Mouse (Mus musculus) right cerebral cortex, postnatal 10 days (tissue): Measurements from ENCODE around the gene Atp8a1.
"Not testable (repeated sequence)": the region's sequence is repeated elsewhere in the genome, so short reads cannot be mapped to it uniquely, and the experiment has no call there.

Experiments used
- DNase-seq, 2 experiments: peaks; one replicate each; pipeline ENCODE4 v3.0.0; 2021; ENCODE audit warnings: low spot score in 2 of 2

Gene Atp8a1

DNA sequence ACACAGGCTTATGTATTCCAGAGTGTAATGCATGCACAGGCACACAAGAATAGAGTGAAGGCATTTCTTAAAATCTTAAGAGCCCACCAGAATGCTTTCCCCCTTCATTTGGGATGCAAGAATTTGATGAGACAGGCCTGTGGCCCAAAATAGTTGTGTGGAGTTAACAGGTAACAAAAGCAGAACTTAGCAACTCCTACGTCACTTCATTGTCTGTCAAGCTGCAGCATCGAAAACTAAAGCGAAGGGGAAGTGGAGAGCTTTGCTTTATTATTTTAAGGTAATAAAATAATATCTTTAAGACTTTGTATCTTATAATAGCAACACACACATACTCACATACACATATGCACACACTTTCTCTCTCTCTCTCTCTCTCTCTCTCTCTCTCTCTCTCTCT lies 20.3 kb downstream of the Atp8a1 start:
- no peak for DNase-seq

DNA sequence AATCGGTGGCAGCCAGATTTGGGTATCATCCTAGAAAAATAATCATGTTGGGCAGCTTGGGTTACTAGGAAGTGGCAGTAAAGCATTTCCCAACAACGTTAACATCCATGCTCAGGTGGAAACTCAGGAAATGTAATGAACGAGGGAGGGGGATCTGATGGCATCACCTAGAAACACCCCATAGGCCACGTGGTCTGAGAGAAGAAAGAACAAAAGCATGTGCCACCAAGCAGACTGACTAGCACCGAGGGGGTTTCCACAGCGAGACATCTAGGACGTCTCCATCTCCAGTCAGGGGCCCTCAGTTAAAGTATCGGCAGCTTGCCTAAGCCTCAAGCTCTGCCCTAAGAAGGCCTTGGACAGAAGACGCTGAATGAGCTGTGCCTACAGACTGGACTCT lies 21.0 kb downstream of the Atp8a1 start:
- no peak for DNase-seq

DNA sequence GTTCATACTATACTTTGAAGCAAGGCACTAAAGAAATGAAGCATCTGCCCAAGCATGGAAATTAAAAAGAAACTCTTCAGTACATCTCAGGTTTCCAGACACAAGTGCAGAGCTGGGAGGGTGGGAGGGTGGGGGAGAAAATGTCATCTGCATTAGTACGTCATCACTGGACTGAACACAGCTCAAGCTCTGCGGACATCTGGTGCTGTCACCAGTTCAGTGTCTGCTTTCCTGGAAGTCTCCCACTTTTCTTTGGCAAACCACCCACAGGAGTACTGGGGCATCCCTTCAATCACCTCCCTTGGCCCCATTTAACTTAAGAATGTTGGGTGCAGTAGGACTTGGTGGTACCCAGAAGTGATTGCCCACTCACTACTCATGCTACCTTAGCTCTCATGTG lies 22.6 kb downstream of the Atp8a1 start:
- DNase-seq = no peak

DNA sequence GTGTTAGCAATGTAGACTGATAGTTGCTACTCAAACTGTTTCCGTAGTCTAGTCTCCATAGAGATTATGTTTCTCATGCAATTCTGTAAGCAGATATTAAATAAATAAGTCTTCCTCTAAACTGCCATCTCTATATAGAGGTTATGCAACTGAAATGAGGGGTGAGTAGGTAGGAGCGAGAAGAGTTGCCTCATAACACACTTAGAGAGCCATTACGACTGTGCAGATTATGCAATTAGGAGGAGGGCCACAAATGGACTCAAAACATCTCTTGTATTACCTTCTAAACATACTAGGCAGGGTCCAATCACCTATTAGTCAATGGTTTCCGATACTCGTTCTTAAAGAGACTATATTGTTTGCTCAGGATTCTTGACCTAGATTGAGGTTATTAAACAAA lies 23.5 kb downstream of the Atp8a1 start:
- no peak for DNase-seq

DNA sequence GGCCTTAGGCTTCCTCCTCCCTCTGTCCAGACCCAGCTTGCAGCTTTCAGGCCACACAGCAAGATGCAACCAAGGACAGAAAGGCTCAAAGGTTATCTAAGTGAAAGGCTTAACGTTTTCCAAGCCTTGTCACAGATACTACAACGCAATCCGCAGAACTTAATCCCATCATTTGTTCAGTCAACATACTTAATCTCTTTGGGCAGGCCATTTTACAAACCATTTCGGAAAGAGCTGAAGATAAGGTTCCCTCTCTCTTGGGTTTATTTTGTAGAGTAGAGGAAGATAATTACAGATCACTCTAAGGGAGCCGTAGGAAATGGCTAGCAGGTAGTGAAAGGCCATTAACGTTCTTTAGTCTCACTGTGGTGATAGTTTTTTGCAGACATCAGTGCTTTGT lies 24.6 kb downstream of the Atp8a1 start:
- no peak for DNase-seq

DNA sequence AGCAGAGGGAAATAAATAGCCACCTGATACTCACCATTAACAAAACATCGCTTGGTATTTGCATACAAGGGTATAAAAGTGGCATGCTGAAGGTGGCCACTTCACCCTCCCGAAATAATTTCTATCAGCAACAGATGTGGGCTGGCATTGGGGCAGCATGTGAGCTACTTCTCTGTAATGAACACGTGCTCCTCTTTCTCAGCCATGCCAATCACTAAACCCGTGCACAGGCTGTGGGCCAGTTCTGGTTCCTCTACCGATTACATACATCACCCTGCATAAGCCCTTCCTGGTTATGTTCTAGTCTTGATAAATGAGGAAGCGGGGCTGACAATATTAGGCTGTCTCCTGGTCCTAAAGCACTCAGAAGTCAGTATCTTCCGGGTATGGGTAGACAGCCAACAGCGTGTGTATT lies 25.2 kb downstream of the Atp8a1 start:
- DNase-seq = no peak

DNA sequence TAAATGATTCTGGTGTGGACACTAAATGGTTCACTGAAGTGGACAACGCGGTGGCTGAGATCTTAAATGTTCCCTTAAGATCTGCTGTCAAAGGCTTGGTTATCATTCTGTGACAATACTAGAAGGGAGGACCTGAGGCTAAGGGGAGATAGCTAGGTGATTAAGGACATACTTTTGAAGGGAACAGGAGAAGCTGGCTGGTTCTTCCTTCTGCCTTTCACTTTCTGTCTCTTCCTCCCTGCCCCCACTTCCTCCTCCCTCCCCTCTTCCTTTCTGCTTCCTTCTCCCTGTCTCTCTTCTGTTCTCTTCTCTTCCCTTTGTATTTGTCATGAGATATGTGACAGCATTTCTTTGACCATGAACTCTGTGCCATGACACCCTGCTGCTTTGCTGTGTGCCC lies 26.0 kb downstream of the Atp8a1 start:
- no peak for DNase-seq

DNA sequence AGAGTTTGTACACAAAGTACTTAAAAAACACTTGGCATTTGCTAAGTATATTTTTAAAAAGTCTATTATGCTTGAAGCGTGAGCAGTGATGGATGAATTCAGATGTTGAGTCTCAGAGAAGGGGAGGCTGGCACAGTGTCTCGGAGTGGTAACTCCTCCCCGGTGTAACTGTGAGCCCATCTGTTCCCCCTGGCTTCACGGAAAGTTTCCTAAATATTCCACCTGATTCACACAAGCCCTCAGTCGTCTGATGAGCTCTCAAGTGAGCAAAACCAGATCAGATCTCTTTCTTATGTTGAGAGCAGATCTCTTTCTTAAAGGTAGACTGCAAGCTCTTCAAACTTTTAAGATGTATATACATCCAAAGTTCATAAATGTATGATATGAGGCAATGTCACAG lies 27.8 kb downstream of the Atp8a1 start:
- no peak for DNase-seq

DNA sequence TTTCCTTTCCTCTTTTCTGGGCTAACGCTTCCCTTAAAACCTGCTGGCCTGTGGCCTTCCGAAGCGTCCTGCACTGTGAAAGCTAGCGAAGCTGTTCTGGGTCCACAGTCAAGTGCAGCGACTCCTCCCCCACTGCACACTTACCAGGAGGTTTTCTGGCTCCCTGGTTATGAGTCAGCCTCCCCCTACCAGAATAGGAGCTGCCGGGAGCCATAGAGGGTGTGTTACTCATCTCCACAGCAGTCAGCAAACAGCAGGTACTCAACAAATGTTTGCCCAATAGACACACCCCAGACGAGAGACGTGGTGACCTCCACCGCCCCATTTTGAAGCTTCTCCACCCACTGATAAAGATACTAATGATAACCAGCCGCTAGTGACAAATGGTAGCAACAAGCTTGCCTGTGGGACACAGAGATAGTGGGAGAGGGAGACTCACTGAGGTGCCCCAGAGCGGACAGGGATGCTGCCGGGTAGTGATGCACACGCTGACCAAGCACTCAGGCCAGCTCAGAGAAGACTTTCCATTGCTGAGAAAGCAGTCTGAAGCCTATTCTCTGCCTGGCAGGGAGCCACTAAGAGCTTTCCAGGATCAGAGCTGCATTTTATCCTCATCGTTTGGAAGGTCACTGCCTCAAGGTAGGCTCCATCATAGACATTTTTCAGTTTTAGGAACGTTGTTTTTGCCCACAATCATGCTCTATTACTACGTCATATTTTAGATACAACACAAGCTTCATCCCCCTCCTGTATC lies 31.5 kb downstream of the Atp8a1 start:
- peak in 1 of 2 experiments; percentile 51 for DNase-seq

DNA sequence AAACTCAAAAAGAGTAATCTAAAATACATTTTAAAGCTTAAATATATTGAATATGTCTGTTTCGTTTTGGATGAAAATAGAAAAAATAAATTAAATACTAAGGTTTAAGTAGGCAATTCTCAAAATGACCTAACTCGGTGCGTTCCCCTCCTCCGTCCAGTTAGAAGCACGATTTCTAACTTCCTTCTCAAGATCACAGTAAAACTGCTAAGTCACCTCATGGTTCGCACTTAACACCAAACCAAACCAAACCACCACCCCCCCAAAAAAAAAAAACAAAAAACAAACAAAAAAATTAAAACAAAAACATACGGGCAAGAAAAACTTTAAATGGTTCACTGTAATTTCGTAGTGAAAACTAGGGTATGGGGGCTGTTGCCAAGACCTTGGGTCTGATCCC lies 32.2 kb downstream of the Atp8a1 start:
- DNase-seq = not testable (repeated sequence)

DNA sequence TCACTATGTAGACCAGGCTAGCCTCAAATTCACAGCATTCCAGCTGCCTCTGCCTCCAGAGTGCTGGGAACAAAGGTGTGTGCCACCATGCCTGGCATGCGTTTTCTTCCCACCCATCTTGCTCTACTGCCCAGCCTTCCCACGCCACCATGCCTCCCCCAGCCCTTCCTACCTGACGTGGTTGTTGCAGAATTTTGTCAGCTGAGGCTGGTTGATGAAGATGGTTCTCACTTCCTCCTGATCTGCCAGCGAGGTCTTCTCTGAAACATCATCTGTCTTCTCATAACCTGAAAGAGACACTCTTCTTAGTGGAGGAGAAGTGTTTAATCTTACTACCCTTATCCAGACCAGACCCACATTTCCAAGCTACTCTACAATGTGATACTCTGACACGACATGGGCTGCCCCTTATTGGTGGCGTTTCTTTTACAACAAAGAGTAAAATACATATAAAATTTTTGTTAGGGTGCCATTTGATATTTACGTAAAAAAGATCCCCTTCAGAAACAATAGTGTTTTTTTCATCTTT lies 32.7 kb downstream of the Atp8a1 start:
- DNase-seq = peak in 1 of 2 experiments; percentile 17

DNA sequence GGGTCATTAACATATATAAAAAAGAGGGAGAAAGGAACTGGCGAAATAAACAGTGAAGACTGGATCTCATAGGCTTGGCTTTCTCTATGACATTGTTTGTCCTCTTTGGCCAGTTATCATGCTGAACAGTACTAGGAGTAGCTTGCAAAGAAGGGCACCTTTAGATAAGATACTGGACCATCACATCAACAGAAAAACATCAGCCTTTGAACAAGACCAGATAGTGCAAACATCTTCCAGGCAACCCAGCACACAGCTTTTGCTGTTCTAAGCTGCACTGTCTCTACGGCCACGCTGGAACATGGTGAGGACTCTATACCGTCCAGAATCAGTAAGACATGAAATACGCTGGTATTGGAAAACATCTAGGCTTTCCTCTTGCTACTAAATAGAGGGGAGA lies 33.9 kb downstream of the Atp8a1 start:
- peak in 1 of 2 experiments; percentile 9 for DNase-seq

DNA sequence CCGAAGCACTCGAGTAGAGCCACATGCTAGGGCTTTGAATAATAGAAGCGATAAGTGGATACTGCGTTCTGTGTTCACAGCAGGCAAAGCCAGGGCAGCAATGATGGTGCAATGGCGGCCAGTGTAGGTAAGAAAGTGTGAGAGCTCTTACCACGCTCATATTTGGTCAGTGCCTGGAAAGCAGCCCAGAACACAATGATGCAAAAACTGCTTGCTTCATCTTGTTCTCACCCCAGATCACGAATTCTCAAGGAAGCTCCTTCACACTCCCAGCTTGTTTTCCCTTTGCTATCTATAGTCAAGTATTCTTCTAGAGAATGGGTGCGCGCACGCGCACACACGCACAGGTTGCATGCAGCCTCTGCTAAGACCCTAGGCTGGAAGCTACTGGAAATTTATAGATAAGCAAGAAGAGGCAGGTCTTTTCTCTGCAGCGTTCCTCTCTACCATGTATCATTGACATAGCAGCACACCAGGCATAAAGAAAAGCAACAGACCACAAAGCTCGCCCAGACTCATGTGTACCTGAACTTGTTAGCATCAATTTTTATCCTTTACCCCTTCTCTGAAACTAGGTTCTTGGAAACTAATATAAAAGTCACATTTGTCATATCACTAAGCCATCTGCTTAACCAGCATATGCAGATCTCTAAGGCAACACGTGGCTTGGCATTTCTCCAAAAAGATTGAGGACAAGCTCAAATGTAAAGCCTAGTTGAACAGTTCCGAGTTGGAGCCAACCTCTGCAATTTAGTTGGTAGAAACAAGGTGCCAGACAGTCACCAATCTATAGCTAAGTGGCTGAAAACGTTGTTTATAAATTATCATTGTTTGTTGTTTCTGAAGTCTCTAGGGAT lies 44.8 kb downstream of the Atp8a1 start:
- DNase-seq = peak; percentile 62 to 80

DNA sequence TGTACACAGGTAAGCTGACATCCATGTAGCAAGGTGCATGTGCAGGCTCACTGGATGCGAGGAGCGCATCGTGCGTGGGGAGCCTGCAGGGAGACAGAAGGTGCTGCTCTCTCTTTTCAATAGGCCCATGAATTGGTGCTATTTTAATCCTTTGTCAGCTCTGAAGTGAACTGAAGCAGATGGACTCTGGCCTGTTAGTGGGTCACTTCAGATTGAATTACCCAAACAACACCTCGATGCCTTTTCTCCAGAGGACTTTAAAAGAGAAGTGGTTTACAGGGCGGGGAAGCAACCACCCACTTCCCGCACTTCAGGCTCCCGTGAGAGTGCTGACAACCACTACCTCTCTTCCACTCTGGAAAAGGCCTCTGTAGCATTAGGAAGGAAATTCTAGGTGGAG lies 46.4 kb downstream of the Atp8a1 start:
- DNase-seq = peak in 1 of 2 experiments; percentile 22

DNA sequence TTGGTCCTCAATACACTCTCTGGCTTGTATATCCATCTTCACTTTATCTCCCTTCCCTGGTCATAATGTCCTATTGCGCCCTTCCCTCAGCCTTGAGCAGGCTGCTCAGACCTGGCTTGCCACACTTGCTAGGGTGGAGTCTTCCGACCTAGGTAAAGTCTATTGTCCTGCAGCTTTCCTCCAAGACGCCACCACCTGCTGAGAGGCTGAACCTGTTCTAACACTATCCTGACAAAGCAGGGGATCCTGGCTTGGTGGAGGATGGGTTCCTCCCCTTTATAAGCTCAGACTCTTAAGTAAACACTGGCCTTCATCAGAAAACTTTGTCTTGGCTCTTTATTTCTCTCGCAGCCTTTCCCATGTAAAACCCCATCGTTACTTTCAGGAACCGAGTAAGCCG lies 47.4 kb downstream of the Atp8a1 start:
- DNase-seq = peak in 1 of 2 experiments; percentile 15

DNA sequence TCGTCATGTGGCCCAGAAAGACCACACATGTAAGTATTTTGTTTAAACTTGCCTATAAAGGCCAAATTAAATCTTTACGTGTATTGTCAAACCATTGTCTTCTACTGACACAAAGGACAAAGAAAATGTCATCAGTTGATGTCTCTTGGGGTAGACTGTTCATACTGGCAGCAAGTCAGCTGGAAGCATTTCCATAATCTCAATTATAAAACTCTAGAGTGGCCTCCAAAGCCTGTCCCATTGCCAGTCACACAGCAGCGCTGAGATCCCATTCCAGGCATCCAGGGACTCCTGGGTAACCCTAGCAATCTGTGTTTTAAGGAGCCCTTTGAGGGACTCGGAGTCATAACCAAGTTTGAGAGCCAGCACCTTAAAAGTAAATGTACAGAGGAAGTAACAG lies 48.9 kb downstream of the Atp8a1 start:
- DNase-seq = peak in 1 of 2 experiments; percentile 21

DNA sequence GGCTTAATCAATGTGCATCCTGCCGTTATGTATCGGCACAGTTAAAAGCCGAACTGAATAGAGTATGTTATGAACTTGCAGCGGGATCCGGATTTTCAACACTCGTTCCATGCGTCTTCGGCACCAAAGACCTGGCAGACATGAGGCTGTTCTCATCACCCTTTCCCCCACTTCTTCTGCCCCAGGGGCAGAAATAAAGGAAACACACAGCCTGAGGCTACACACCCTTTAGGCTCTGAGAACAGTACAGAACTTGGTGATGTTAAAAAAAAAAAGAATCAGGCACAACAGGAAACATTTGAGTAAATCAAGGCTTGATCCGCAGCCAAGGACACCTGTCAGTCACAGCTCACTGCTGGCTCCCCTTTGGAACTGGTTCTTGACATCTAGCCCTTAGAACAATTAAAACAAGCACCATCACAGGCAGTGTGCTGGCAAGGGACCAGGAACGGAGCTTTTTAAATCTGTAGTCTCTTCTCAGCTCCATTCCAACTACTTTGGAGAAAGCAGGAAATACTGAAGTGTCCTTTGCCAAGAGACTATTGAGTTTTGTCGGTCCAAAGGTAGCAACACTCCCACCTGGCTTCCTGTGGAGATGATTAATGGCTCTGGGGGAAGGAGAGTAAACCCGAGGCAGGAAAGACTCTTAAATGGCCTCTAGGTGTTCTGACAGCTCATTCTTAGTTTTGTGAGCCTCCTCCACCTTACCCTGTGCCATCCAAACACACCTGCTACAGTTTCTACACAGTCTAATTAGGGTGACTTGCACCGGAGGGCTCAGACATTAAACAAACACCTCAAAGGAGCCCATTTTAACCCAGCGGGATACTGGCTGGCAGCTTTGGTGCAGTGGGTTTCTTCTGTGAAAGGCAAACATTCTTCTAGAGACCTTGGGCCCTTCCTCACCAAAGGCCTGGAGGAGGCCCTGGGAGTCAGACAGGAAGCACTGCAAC lies 50.0 kb downstream of the Atp8a1 start:
- DNase-seq = peak; percentile 46 to 54

DNA sequence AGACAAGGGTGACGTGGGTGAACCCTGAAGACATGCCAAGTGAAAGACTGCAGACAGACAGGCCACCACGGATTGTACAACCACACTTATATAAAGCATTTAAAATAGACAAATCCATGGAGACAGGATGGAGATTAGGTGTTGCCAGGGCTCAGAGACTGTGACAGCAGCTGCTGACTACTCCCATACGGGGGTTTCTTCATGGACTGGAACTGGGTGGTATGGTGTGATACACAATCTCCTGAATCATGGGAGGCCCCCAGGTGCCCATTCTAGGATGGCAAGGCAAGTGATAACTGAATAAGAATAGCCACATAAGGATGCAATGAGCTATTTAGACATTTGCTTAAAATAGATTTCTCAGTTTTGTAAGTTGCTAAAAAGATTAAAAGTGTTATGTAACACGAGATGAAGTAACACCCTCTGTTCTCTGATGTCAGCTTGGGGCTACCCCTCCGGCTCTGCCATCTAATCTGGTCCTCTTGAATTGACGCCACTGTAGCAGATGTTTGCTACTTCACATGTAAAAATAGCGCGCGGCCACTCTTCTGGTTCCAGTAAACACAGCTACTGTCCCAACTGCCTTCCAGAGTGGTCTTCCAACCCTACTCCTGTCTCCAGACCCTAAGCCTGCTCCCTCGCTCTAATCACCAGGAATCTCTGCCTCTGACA lies 53.0 kb downstream of the Atp8a1 start:
- DNase-seq = peak; percentile 55 to 68

DNA sequence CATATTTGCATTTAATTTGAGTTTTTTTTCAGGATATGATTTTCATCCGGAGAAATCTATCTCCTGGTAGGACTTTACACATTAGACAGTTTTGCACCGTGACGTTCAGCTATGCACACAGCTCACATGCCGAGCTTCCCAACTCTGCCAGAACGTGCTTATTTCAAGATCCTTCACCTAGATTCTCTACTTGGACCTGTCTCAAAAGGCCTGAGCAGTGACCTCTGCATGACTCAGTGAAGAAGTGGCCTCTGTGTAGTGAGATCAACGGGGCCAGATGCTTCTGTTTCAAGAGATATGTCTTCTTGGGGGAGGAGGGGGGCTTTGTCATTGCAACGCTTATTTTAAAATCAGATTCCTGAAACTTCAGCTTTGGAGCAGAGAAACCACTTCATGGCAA lies 64.5 kb downstream of the Atp8a1 start:
- DNase-seq = no peak

DNA sequence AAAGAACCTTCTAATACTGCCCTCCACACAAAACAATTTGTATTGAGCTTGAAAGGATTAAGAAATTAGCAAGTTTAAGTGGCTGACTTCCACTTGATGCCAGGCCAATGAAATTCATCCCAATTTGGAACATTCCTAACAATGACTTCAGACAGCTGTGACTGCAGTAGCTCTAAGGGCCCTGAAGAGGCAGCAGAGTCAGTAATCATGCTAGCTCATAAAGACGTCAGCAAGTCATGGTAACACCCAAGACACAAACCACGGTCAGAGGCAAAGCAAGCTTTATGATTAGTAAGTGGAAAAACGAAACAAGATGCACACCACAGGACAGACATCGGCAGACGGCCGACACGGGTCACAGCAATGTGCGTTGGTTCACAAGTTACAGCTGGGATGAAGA lies 69.2 kb downstream of the Atp8a1 start:
- DNase-seq = peak; percentile 74 to 83

DNA sequence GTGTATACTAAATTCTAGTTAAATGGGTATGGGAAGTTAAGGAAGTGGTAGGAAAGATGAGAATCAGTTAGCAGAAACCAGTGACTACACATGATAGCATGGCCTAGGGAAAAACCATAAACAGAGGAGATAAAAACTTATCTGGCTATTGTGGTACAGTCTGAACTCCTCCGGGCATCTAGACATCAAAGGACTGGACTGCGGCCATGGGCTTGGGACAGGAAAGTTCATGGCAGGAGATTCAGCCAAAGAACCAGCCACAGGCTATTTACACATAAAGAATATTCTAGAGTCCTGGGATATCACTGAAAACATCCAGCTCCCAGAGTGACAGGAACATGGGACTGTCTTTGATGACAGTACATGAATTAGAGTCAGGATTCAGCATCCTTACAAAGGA lies 73.0 kb downstream of the Atp8a1 start:
- DNase-seq = no peak
